Mouse (Mus musculus) thymus, postnatal 4 days (tissue): Measurements from ENCODE around the gene Sema5a.

Source experiments
- DNase-seq: peaks from one replicate; pipeline ENCODE4 v3.0.0; 2021

Sema5a gene

GRCm38 (mm10) chr15:32471480-32472050 is 227.0 kb downstream of the Sema5a start:
- DNase-seq, result no peak

- DNase-seq, result no peak
Measured at GRCm38 (mm10) chr15:32480747-32481146, 236.1 kb downstream of the Sema5a start.

DNA sequence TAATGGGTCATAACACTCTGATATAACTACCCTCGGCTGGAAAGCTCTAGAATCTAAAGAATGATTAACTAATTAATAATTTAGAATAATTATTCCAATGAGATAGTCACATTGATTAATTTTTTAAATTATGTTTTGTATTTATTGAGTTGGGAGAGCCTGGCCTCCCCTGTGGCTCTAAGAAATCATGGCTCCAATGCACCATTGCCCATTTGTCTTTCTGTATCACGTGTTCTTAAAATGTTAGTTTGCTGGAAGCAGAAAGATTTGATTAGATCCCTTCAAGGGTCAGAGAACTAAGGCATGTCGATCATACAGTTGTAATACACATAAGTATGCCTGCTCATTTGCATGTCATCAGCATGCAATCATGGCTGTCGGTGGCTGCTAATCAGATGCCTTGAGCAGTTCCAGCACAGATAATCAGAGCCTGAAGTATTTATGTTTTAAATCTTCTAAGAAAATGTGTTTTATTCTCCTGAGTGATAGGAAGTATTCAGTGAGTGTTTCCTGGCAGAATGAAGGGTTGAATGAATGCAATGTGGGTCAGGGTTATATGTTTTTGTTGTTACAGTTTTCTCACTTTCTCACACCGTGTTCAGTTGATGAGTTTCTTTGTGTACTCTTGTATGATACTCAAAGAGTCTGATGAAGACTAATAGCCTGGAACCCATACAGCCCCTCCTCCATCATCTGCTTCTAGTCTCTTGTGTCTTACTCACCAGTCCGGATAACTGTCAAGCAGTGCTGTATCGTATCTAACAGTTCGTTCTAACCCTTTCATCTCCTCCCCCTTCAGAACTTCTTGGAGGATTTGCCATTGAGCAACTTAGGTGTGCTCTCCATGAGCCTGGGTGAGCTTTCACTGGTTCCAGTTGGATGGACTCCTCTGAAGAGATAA is 240.7 kb downstream of the Sema5a start:
- no peak for DNase-seq

GRCm38 (mm10) chr15:32487968-32488367 is 243.4 kb downstream of the Sema5a start:
- no peak for DNase-seq

DNA sequence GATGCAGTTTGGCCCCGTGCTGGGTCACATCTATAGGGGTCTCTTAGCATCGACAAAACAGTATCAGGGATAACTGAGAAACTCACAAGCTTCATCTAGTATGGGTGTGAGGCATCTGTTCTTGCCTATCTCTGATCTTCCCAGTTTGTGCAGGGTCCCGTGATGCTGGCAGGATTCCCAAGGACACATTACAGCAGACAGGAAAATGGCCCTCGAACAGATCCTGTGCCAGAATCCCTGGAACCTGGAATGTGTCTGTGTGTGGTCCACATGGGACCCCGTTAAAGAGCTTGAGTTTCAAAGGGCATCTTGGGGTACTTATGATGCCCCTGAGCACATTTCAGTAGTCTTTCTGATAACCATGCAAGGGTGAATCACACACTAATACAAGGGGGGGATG is 249.6 kb downstream of the Sema5a start:
- DNase-seq, result no peak

DNA sequence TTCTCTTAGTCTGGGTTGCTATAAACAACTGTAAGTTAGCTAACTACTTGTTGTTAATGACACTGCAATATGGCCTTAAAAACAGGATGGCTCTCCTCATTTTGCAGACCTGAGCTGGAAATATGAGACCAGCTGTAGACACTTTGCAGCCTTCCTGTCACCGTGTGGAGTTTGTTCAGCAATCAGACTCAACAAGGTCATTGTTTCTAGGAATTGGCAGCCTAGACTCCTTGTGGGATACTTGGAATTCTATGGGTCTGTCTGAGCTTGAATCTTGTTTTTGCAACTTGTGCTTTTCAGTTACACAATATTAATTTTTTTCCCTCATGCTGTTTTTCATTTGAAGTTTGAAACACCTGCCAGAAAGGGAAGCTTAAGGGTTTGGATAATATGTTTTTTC is 250.3 kb downstream of the Sema5a start:
- DNase-seq, result no peak

DNA sequence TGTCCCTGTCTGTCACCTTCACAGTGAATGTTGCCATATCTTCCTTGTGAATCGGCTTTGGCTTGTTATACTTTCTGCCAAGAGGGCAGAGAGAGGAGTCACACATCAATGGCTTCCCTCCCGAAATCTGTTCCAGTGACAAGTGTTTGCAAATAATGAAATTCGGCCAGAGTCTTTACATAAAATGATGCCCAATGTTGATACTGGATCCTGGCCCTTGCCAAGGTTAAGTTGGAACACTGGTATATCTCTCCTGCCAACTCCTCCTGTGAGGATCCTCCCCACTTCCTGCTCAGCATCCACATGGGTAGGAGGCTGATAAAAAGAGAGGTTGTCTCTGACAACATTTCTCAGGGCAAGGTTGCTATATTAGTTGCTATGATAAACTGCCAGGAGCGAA is 252.3 kb downstream of the Sema5a start:
- DNase-seq, result no peak

- DNase-seq, result no peak
Measured at GRCm38 (mm10) chr15:32505941-32506340, 261.3 kb downstream of the Sema5a start.

DNA sequence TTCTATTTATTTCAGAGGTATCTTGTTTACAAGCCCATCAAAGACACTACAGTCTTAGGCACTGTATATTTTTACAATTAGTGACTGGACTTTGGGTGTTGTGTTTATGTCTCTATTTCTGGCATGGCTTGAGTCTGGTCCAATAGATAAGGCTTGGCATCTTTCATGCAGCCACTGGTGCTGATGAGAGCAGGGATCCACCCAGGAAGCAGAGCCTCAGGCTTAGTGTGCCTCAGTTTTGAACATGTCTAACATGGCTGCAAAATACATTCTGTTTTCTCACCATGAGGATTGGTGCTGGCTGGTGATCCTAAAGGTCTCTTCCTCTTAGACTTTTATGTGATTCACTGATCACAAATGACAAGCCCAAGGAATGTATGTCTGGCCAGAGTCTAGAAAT is 263.7 kb downstream of the Sema5a start:
- no peak for DNase-seq

GRCm38 (mm10) chr15:32514877-32515276 is 270.3 kb downstream of the Sema5a start:
- DNase-seq, result no peak

DNA sequence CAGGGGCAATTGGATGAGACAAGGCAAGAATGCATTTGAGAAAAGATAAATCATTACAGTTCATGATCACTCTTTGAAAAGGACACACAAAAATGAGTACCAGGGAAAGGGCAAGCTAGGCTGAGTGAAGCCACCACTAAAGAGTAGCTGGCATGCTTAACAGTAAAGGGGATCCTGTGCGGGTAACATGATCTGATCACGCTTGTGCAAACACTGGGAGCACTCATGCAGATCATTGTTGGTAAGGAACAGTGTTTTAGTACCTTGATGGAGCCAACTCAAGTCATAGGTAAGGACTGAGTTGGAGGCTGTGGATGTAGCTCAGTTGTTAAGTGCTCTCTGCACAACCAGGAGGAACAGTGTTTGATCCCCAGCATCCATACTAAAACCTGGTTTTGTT is 273.3 kb downstream of the Sema5a start:
- no peak for DNase-seq

- no peak for DNase-seq
Measured at GRCm38 (mm10) chr15:32532539-32532938, 287.9 kb downstream of the Sema5a start.

- DNase-seq, result no peak
Measured at GRCm38 (mm10) chr15:32533541-32534080, 289.0 kb downstream of the Sema5a start.

- DNase-seq, result no peak
Measured at GRCm38 (mm10) chr15:32536755-32537503, 292.3 kb downstream of the Sema5a start.

DNA sequence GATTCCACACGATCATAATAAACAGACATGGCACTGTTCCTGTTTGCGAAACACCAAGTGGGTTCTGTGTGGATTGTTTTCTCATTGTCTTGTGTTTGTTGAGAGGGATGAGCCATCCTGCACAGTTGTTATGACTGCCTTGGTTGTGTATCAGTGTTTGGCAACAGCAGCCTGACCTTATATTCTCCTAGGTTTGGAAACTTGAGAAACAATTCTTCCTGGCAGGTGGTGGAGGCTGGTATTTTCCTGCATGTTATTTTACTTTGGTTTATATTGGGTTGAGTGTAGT is 292.8 kb downstream of the Sema5a start:
- DNase-seq, result no peak

DNA sequence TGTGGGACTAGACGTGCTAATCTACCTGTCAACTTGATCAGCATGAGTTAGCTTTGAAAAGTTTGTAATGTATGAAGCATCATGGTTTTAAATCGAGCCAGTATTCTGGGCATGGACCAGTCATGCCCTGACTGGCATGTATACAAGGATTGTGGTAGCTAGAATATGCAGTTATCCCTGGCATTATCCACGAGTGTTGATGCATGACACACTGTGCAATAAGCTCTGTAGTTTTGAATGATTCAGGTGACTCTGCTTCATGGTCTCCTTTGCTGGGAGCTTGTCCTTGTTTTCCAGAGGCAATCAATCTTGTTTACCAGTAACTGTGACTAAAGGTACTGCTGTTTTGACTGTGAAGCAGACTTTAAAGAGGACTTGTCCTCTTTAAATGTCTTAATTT is 293.5 kb downstream of the Sema5a start:
- no peak for DNase-seq

GRCm38 (mm10) chr15:32542746-32543145 is 298.1 kb downstream of the Sema5a start:
- DNase-seq, result no peak

GRCm38 (mm10) chr15:32543181-32543580 is 298.6 kb downstream of the Sema5a start:
- no peak for DNase-seq

DNA sequence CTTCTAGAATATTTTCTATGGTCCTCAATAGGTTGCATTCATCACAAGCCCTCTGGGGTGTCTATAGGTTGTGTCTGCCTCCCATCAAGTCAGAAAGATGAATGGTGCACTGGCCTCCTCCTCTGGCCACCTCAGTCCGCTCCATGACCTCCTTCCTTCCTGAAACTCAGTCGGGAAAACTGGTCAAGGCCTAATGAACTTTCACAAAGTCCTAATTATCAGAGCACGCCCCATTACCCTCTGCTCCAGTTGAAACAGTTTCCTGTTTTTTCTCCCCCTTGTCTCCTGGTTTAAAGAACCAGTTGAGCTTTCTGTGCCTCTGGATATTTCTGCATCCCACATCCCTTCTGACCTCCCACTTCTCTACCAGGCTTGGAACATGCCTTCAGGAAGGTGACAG is 300.8 kb downstream of the Sema5a start:
- DNase-seq, result no peak

DNA sequence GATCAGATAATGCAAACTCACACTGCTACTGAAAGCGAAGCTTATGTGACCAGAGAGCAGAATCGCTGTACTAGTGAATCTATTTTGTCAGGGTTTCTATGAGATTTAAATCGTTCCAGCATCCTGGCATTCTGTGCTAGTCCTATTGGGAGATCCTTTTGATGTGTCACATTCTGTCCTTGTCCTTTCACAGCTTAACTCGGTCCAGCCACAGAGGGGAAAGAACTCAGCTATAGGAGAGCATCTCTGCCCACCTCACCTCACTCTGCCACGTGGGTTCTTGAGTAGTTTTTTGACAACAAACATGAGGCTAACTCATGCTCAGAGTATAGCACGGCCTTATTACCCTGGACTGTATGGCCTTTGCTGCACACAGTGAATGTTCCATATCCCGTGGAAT is 302.1 kb downstream of the Sema5a start:
- no peak for DNase-seq

DNA sequence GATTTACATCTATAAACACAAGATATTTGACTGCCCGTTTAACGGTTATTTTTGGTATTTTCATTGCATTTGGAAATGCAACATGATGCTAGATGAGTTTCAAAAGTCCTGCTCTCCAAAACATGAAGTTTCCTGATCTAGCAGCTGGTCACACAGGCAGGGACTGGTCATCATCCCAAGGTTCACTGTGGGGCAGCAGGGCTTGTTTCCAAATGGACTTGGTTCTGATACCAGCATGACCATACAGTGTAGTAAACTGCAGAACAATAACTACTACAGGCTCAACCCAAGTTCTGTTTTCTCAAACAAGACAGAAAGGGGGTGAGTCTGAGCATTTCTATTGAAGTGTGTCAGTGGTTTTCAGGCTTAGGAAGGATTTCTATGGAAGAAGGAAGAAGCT is 314.3 kb downstream of the Sema5a start:
- no peak for DNase-seq

DNA sequence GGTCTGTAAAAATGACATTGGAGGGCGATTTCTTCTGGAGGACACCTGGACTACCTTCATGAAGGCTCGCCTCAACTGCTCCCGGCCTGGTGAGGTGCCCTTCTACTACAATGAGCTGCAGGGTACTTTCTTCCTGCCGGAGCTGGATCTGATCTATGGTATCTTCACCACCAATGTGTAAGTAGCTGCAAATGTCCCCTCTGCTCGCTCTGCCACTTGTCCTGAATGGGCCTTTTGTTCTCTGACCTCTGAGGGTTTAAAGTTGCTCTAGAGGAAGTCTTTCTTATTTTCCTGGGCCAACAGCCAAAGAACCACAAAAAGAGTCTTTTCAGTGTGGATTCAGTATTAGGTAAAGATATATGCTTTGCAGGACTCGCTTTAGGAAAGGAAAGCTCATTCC is 318.0 kb downstream of the Sema5a start:
- DNase-seq, result no peak

DNA sequence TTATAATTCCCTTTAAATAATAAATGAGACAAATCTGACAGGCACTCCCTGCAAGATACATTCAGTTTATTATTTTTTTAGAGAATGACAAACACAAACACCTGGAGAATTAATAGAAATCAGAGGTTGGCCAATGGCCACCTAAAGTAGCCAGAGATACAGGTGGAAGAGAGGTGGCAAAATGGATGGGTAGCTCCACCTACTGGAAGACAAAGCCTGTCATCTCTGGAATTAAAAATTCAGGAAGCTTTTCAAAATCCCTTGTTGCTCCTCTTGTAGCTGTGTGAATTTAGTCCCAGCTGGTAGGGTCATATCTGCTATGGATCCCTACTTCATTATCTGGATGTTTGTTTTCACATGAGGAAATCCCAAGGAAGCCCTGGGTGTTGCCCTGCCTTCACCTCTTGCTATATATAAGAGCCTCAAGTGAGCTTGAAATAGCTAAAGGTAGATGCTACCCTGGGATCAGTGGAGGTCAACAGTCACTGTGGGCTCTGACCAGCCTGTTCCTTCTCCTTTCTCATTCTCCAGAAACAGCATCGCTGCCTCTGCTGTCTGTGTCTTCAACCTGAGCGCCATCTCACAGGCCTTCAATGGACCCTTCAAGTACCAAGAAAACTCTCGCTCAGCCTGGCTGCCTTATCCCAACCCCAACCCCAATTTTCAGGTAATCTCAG is 323.7 kb downstream of the Sema5a start:
- no peak for DNase-seq
